Mouse (Mus musculus) heart, embryonic 16.5 days (tissue): ENCODE data around the gene Wdr6. TPM values are rescaled to one million over a fixed set of nuclear protein-coding genes. Genes with fewer than 3 reads are reported as not detected.

ENCODE experiments used
- ATAC-seq: fragments of 200-750 bp; cut with Nextera tagmentation; replicated peaks from 2 replicates; pipeline ENCODE4 v1.8.0; 2017; ENCODE audit warnings: moderate number of reproducible peaks; ENCODE audit not compliant: insufficient read depth, low FRiP score; ENCODE audit errors: extremely low read depth
- H3K27ac ChIP-seq: fragments of 300-500 bp; sonication (generic); 2 replicates; pipeline ENCODE4 v1.5.1; 2014; ENCODE audit warnings: mild to moderate bottlenecking, low read length, control low read depth, moderate library complexity
- H3K27me3 ChIP-seq: fragments of 300-500 bp; sonication (generic); 2 replicates; pipeline ENCODE4 v1.6.1; 2014; ENCODE audit warnings: low read length, mixed read lengths; ENCODE audit not compliant: control insufficient read depth, insufficient read depth
- H3K36me3 ChIP-seq: fragments of 300-500 bp; sonication (generic); 2 replicates; pipeline ENCODE4 v1.6.1; 2014; ENCODE audit not compliant: control insufficient read depth, insufficient read depth
- H3K4me1 ChIP-seq: fragments of 300-500 bp; sonication (generic); 2 replicates; pipeline ENCODE4 v1.6.1; 2014; ENCODE audit warnings: low read length, mixed read lengths; ENCODE audit not compliant: control insufficient read depth, insufficient read depth
- H3K4me2 ChIP-seq: fragments of 300-500 bp; sonication (generic); 2 replicates; pipeline ENCODE4 v1.6.1; 2014; ENCODE audit warnings: low read depth, mild to moderate bottlenecking, control low read depth, low read length
- H3K4me3 ChIP-seq: fragments of 300-500 bp; sonication (generic); 2 replicates; pipeline ENCODE4 v1.5.1; 2014; ENCODE audit warnings: mild to moderate bottlenecking, control low read depth, low read length
- H3K9ac ChIP-seq: fragments of 300-500 bp; sonication (generic); 2 replicates; pipeline ENCODE4 v1.6.1; 2014; ENCODE audit warnings: low read length, control low read depth
- H3K9me3 ChIP-seq: fragments of 300-500 bp; sonication (generic); replicated peaks from 2 replicates; pipeline ENCODE4 v1.6.1; 2016; ENCODE audit warnings: low read length; ENCODE audit not compliant: control insufficient read depth
- WGBS: fragments of 180-500 bp; shearing (Covaris S2); extraction: QIAGEN DNeasy Blood & Tissue Kit; methylation state at CpG from one replicate; pipeline ENCODE4 v1.1.7; 2014; 5-methylcytosine and 5-hydroxymethylcytosine counted together
- polyA plus RNA-seq: library from polyadenylated mRNA; unstranded; fragments of >200 nt; fragmentation: Nextera tagmentation; extraction: Ambion mirVana; gene quantifications from 2 replicates; pipeline ENCODE4 v1.2.1, GENCODE M21; 2015

Gene Wdr6
- polyA plus RNA-seq, 1 experiment from 2014 or later, result 48.3 TPM

- 67% methylated on average over 17 of the region's 17 CpGs for WGBS
- H3K36me3 ChIP-seq, result peaks cover 37% of the 10 kb centered on the region
Measured at GRCm38 (mm10) chr9:108568511-108568921, 10.0 kb downstream of the Wdr6 start.

GRCm38 (mm10) chr9:108567931-108568419 lies 10.6 kb downstream of the Wdr6 start:
- Histone ChIP-seq H3K27ac (peak overlapping the region; percentile 98), H3K4me1 (peaks cover 31% of the 10 kb centered on the region), H3K4me2 (peak overlapping the region; percentile 100), H3K36me3 (peaks cover 35% of the 10 kb centered on the region), H3K9ac (peak overlapping the region; percentile 80), H3K27me3 (no peaks in the 10 kb centered on the region), H3K9me3 (no peaks in the 10 kb centered on the region), H3K4me3 (peak overlapping the region; percentile 86)
- WGBS, result 10% methylated on average over 18 of the region's 18 CpGs
- no peak for ATAC-seq

More at GRCm38 (mm10) chr9:108568511-108568921, 10.0 kb downstream of the Wdr6 start:
- H3K4me1 ChIP-seq, result peaks cover 31% of the 10 kb centered on the region
- peak overlapping the region; percentile 98; the same call in 1 of the 2 replicates for H3K27ac ChIP-seq
- H3K4me2 ChIP-seq, result peak overlapping the region; percentile 100
- peak overlapping the region; percentile 80; the same call in 1 of the 2 replicates for H3K9ac ChIP-seq
- no peaks in the 10 kb centered on the region for H3K9me3 ChIP-seq
- H3K27me3 ChIP-seq, result no peaks in the 10 kb centered on the region
- peak overlapping the region; percentile 86 for H3K4me3 ChIP-seq
- ATAC-seq, result no peak

GRCm38 (mm10) chr9:108566815-108567776 lies 11.4 kb downstream of the Wdr6 start, which contains the start of gene Ndufaf3:
Gene Ndufaf3 (minus strand): TSS chr9:108567434.
- peak within 1 kb of the TSS; percentile 86 for H3K4me3 ChIP-seq
- H3K27ac ChIP-seq, result peak within 1 kb of the TSS; percentile 98
- peak within 1 kb of the TSS; percentile 80 for H3K9ac ChIP-seq
- peak; percentile 83 for ATAC-seq
- under 1% methylated on average over 73 of the region's 73 CpGs for WGBS
- H3K36me3 ChIP-seq, result peaks cover 33% of the 10 kb centered on the region
- peaks cover 31% of the 10 kb centered on the region for H3K4me1 ChIP-seq
- no peaks in the 10 kb centered on the region for H3K27me3 ChIP-seq
- H3K9me3 ChIP-seq, result no peaks in the 10 kb centered on the region
- peak within 1 kb of the TSS; percentile 100 for H3K4me2 ChIP-seq

GRCm38 (mm10) chr9:108565881-108566814 lies 12.4 kb downstream of the Wdr6 start:
- H3K9me3 ChIP-seq, result no peaks in the 10 kb centered on the region
- ATAC-seq, result peak; percentile 0; the same call in 1 of the 2 replicates
- H3K9ac ChIP-seq, result peak overlapping the region; percentile 80
- peak overlapping the region; percentile 98 for H3K27ac ChIP-seq
- no peaks in the 10 kb centered on the region for H3K27me3 ChIP-seq
- peak overlapping the region; percentile 100 for H3K4me2 ChIP-seq
- peaks cover 37% of the 10 kb centered on the region for H3K4me1 ChIP-seq
- WGBS, result 10% methylated on average over 35 of the region's 35 CpGs
- peaks cover 29% of the 10 kb centered on the region for H3K36me3 ChIP-seq
- peak overlapping the region; percentile 86 for H3K4me3 ChIP-seq

GRCm38 (mm10) chr9:108564131-108564530 lies 14.4 kb downstream of the Wdr6 start:
- no peak overlapping the region for H3K9ac ChIP-seq
- no peak overlapping the region for H3K27ac ChIP-seq
- H3K36me3 ChIP-seq, result peaks cover 34% of the 10 kb centered on the region
- H3K4me2 ChIP-seq, result no peak overlapping the region
- H3K27me3 ChIP-seq, result no peaks in the 10 kb centered on the region
- 90% methylated on average over 7 of the region's 7 CpGs for WGBS
- H3K4me3 ChIP-seq, result no peak overlapping the region
- ATAC-seq, result no peak
- H3K4me1 ChIP-seq, result peaks cover 28% of the 10 kb centered on the region
- H3K9me3 ChIP-seq, result no peaks in the 10 kb centered on the region

- no peak overlapping the region for H3K4me2 ChIP-seq
Measured at GRCm38 (mm10) chr9:108563671-108564070, 14.9 kb downstream of the Wdr6 start.

GRCm38 (mm10) chr9:108560227-108560841 lies 18.2 kb downstream of the Wdr6 start, which contains the start of gene Impdh2:
Gene Impdh2 (plus strand): TSS chr9:108560286.
- H3K27me3 ChIP-seq, result no peaks in the 10 kb centered on the region
- under 1% methylated on average over 52 of the region's 53 CpGs for WGBS
- H3K4me1 ChIP-seq, result peaks cover 9% of the 10 kb centered on the region
- H3K36me3 ChIP-seq, result peaks cover 57% of the 10 kb centered on the region
- H3K9ac ChIP-seq, result peak within 1 kb of the TSS; percentile 87
- peak within 1 kb of the TSS; percentile 88 for H3K4me2 ChIP-seq
- no peaks in the 10 kb centered on the region for H3K9me3 ChIP-seq
- peak within 1 kb of the TSS; percentile 81 for H3K27ac ChIP-seq
- peak within 1 kb of the TSS; percentile 75 for H3K4me3 ChIP-seq
- peak; percentile 98 for ATAC-seq

More at GRCm38 (mm10) chr9:108563671-108564070, 14.9 kb downstream of the Wdr6 start:
- Histone ChIP-seq H3K36me3 (peaks cover 38% of the 10 kb centered on the region), H3K4me3 (no peak overlapping the region), H3K4me1 (peaks cover 23% of the 10 kb centered on the region), H3K27ac (no peak overlapping the region), H3K27me3 (no peaks in the 10 kb centered on the region), H3K9me3 (no peaks in the 10 kb centered on the region), H3K9ac (no peak overlapping the region)
- no peak for ATAC-seq
- 89% methylated on average over 8 of the region's 8 CpGs for WGBS

GRCm38 (mm10) chr9:108559169-108559568 lies 19.4 kb downstream of the Wdr6 start:
- no peak overlapping the region for H3K4me3 ChIP-seq
- ATAC-seq, result no peak
- 83% methylated on average over 4 of the region's 4 CpGs for WGBS

More at GRCm38 (mm10) chr9:108559169-108559568, 19.4 kb downstream of the Wdr6 start:
- no peak overlapping the region for H3K9ac ChIP-seq
- no peaks in the 10 kb centered on the region for H3K9me3 ChIP-seq
- H3K36me3 ChIP-seq, result peaks cover 57% of the 10 kb centered on the region
- no peaks in the 10 kb centered on the region for H3K27me3 ChIP-seq
- H3K4me1 ChIP-seq, result peaks cover 9% of the 10 kb centered on the region
- no peak overlapping the region for H3K27ac ChIP-seq
- H3K4me2 ChIP-seq, result no peak overlapping the region
